Mouse (Mus musculus): ENCODE results near the gene Mllt6.
"Not testable (repeated sequence)": the region's sequence is repeated elsewhere in the genome, so short reads cannot be mapped to it uniquely, and the experiment has no call there.

Gene Mllt6

DNA sequence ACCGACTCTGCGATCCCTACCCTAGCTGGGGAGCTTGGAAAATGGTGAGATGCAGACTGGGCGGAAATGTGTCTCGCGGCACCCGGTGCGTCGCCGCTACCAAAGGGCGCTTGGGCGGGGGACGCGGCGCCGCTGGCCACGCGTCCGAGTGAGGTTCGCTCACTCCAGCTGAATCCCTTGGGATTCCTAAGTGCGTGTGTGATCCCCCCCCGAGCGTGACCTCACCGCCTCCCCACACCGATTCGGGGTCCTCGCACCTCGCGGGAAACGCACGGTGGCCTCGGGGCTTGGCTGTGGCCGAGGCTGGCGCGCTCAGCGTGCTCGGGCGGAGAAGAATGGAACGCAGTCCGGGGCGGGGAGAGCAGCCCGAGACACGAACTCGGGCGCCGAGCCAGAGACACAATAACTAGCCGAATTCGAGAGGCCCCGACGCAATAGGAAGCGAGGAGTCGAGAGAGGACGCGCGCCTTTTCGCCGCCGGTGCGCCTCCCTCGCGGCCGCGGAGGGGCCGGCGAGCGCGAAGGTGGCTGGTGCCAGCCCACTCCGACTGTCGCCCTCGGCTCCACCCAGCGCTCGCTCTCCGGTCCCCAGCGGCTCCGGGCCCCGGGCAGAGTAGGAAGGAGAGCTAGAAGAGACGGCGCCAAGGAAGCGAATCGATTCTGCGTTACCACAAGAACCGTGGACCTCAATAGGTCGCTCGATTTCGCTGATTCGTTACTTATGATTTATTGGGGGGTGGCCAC is 37.0 kb downstream of the Mllt6 start, which contains the start of gene Pcgf2:
Pcgf2 (minus strand) TSS at position 495 of the 743 bp plus-strand sequence.
- in situ Hi-C loops (cut with MboI; ENCODE audit: low pct_unique_long_range_greater_than_20kb in 1 of 2, low sequenced_read_pairs in 2 of 2, unreplicated experiment in 1 of 2), result loop anchor here in 1 of 2 experiments (5.0 kb wide), 2 partner anchors 37 to 63 kb away; no protein-coding TSS in a partner anchor

DNA sequence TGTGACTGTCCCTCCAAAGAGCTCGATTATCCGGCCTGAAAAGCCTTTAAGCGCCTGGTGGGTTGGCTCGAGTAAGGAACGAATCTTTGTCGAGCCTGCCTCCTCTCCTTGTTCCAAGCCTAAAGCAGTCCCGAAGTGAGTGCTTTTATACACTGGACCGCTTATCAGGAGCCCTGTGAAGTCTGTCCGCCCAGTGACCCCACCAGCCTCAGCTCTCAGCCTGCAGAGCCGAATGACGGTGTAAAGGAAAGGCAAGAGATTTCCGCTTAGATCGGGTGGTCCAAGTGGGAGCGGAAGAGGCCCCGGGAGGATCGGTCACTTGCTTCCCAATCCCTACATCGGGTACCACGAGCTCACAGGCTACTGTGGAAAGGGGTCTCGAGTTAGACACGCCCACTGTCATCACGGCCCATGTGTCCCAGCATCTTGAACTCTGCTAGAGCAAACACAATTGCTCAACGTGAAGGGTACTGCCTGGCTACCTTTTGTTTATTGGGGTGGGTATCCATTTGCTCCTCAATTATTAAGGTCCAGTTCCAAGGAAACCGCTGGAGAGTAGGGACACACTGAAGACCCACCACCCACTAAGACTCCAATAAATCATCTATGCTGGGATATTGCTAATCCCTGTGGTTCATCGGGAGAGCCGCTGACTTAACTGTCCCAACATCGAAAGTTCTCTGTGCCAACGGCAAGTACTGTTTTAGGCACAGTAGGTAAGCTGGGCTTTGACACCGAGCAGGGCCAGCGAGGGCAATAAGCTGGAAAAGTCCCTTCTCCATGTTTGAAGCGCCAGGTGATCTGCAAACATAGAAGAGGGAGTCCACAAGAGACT is 37.7 kb downstream of the Mllt6 start:
- in situ Hi-C loops (cut with MboI; ENCODE audit: low pct_unique_long_range_greater_than_20kb in 1 of 2, low sequenced_read_pairs in 2 of 2, unreplicated experiment in 1 of 2), result loop anchor here in 1 of 2 experiments (5.0 kb wide), 2 partner anchors 36 to 64 kb away; no protein-coding TSS in a partner anchor

DNA sequence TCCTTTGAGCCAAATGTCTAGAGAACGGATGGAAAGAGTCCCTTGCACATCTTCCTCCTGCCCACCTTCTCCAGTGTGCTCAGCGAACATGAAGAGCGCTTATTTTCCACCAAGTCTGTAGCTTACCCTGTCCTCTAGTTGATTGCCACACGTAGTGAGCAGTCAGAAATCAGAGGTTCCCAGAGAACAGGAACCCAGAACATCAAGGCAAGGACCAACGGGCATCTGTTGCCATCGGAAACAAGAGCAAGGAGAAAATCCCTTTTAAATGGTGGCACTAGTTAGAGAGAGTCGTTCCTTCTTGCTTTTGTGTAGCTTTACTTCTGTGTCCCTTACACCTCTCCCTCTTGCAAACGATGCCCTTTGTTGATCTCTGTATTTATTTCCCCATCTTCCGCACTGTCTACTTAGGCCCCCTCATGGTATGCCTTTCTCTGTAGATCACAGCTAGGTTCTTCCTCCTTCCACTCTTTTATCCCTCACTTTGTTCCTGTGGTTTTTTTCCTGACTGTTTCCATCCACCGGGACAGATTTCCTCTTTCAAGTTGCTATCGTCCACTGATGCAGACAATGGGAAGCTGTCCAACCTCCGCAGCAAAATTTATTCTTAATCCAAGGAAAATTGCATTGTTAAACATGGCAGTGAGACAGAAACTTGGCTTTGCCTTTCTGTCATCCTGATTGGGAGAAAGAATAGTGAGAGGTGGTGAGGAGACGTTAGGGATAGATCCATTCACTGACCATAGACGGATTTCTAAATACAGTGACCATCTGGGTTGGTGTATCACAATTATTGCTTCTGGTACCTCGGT is 38.6 kb downstream of the Mllt6 start:
- in situ Hi-C loops (cut with MboI; ENCODE audit: low pct_unique_long_range_greater_than_20kb in 1 of 2, low sequenced_read_pairs in 2 of 2, unreplicated experiment in 1 of 2), result loop anchor here in 1 of 2 experiments (5.0 kb wide), 2 partner anchors 36 to 64 kb away; no protein-coding TSS in a partner anchor

DNA sequence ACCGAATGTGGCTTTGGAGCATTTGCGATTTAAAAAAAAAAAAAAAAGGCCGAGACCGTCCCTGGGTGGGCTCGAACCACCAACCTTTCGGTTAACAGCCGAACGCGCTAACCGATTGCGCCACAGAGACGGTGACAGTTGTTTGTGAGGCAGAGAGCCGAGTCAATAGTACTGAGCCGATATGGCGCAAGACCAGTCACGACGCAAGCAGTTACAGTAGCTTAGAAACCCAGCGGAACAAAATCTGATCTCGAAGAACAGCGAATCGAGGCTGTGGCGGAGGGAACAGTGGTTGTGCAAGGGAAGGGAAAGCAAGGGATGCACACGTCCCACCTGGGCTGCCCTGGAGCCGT is 39.2 kb downstream of the Mllt6 start:
- in situ Hi-C loops (cut with MboI; ENCODE audit: low pct_unique_long_range_greater_than_20kb in 1 of 2, low sequenced_read_pairs in 2 of 2, unreplicated experiment in 1 of 2), result loop anchor here in 1 of 2 experiments (5.0 kb wide), 2 partner anchors 35 to 65 kb away; no protein-coding TSS in a partner anchor

DNA sequence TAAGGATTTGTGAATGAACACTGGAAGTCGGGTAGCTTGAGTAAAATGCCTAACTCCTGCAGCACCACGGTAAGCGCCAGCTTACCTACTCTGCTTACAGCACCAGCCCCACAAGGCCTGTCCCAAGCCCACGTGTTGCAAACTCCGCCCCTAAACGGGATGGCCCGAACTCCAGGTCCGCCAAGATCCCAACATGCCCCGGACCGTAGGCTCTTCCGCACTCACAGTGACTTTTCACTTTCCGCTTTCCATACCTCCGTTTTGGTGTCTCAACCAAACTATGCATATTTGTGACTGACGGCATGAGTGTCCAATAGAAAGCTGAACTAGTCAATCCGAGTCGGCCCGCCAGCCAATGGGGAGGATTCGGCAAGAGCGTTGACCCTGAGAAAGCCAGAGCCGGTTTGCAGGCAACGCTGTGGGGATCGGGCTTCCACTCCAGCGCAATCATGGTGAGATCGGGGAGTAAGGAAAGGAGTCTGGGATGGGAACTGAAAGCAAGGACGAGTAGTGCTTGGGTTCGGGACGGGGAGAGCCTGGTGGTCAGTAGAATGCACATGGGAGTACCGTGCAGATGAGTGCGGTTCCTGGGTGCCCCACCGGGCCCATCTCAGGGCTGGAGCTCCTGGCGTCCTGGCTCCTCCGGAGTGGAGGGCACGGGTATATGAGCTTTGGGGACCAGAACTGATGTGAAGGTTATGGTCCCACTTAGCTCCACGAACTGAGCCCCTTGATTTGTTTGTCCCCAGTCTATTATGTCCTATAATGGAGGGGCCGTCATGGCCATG is 40.0 kb downstream of the Mllt6 start, which contains the start of gene Psmb3:
Psmb3 (plus strand) TSS at position 361 of the 788 bp plus-strand sequence.
- in situ Hi-C loops (cut with MboI; ENCODE audit: low pct_unique_long_range_greater_than_20kb in 1 of 2, low sequenced_read_pairs in 2 of 2, unreplicated experiment in 1 of 2), result loop anchor here in 1 of 2 experiments (5.0 kb wide), 2 partner anchors 34 to 66 kb away; no protein-coding TSS in a partner anchor

DNA sequence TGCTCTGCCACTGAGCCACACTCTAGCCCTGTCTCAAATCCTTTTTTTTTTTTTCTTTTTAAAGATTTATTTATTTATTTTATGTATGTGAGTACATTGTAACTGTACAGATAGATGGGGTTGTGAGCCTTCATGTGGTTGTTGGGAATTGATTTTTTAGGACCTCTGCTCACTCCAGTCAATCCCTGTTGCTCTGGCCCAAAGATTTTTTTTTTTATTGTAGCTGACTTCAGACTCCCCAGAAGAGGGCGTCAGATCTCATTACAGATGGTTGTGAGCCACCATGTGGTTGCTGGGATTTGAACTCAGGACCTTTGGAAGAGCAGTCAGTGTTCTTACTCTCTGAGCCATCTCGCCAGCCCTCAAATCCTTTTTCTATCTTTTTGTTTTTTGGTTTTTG is 46.9 kb downstream of the Mllt6 start:
- in situ Hi-C loops (cut with MboI; ENCODE audit: low pct_unique_long_range_greater_than_20kb in 1 of 2, low sequenced_read_pairs in 2 of 2, unreplicated experiment in 1 of 2), result not testable (repeated sequence)

DNA sequence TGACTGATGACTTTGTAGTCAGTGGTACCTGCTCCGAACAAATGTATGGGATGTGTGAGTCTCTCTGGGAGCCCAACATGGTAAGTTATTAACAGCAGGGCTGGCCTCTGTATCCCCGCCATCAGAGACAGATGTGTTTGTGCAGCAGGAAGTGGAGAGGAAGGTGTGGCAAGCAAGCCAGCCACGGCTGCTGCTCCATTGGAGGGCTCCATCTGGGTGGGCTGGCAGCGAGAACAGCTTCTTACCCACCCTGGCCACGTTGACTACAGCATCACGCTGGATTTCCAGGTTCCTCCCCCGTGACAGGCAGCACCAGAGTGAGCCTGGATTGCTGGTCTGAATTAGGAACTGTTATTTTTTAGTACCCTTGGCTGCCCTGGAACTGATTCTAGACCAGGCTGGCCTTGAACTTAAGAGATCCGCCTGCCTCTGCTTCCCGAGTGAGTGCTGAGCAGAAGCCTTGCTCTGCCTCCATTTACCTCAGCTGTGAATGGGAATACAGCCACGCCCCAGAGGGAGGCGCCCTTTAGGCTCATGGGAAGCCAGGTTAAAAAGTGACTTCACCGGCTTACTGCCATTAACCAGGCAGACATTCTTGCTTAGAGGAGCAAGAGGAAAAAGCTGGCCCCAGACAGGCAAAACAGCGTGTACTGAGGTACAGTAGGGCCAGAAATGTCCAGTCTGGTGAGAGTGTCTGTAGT is 48.1 kb downstream of the Mllt6 start:
- in situ Hi-C loops (cut with MboI; ENCODE audit: low pct_unique_long_range_greater_than_20kb in 1 of 2, low sequenced_read_pairs in 2 of 2, unreplicated experiment in 1 of 2), result no loop called here

DNA sequence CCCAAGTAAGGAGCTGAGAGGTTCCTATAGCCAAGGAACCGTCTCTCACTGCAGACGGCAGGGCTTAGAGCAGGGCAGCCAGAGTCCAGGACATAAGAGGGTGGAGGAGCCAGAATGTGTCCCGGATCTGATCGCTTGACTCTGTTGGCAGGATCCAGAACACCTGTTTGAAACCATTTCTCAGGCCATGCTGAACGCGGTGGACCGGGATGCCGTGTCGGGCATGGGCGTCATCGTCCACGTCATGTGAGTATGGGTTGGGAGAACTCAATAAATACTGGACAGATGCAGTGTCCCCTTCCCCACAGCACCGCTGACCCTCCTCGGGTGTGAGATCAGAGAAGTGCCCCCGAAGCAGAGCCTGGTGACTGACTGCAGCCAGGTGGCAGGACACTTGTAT is 49.1 kb downstream of the Mllt6 start:
- in situ Hi-C loops (cut with MboI; ENCODE audit: low pct_unique_long_range_greater_than_20kb in 1 of 2, low sequenced_read_pairs in 2 of 2, unreplicated experiment in 1 of 2), result no loop called here

DNA sequence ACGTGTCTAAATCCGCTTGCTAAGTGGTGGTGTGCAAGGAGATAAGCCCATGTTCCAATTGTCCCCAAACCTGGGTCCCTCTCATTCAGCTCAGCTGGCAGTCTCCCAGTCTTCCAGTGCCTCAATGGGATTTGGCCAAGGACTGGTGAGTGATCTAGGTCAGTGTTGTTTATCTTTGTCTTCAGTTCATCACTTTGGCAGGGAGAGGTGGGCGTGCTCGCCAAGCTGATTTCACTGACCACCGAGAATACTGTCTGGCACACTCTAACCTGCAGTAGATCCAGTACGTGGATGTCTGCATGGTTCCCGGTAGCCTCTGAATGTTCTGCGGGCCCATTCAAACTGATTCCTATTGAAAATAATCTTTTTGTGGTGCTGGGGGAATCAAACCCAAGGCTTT is 50.7 kb downstream of the Mllt6 start:
- in situ Hi-C loops (cut with MboI; ENCODE audit: low pct_unique_long_range_greater_than_20kb in 1 of 2, low sequenced_read_pairs in 2 of 2, unreplicated experiment in 1 of 2), result no loop called here

DNA sequence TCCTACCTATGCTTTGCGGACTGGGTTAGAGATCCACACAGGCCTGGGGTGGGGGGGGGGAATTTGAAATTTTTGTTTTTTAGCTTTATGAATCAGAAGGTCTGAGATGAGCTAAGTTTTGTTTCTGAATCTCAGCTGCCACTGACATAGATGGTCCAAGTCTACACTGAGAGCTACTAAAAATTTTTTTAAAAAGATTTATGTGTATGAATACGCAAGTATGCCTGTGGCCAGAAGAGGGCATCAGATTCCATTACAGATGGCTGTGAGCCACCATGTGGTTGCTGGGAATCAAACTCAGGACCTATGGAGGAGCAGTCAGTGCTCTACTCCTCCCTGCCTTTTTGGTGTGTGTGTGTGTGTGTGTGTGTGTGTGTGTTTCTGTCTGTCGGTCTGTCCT is 51.1 kb downstream of the Mllt6 start:
- in situ Hi-C loops (cut with MboI; ENCODE audit: low pct_unique_long_range_greater_than_20kb in 1 of 2, low sequenced_read_pairs in 2 of 2, unreplicated experiment in 1 of 2), result no loop called here

DNA sequence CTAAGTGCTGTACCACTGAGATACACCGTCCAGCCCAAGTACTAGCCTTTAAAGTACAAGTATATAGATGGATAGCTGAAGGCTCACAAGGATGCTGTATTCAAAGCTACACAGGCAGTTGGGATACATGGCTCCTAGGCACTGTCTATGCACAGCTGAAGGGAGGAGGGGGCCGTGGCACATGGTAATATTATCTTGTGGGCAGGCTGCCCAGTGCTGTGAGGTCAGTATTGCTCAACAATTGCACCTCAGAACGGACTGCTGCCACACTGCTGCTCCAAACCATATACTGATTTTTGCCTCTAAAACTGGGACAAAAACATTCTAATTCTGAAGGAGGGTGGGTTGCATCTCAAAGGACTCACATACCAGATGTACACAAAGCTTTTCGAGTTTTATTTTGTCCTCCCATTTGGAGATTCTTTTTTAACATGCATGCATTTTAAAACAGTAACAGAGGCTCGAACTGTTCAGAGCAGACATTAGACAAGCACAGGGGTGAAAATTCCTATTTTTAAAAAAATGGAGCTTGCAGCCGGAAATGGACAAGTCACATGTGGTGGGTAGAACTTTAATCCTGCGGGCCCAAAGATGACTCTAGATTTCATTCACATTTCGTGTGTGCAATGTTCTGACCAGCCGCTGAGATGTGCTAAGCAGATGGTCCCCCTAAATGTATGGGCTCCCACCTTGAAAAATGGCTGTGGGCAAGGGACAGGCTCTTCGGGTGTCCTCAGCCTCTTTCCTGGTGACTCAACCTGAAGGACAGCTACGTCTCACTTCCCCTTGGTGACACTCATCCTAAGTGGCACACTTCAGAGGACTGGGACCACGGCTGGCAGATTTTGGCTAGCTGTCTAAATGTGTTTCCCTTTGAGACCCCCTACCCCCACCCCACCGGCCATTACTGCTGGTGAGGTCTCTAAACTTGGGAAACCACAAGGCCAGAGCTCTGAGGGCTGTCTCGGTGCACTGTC is 51.9 kb downstream of the Mllt6 start:
- in situ Hi-C loops (cut with MboI; ENCODE audit: low pct_unique_long_range_greater_than_20kb in 1 of 2, low sequenced_read_pairs in 2 of 2, unreplicated experiment in 1 of 2), result no loop called here

DNA sequence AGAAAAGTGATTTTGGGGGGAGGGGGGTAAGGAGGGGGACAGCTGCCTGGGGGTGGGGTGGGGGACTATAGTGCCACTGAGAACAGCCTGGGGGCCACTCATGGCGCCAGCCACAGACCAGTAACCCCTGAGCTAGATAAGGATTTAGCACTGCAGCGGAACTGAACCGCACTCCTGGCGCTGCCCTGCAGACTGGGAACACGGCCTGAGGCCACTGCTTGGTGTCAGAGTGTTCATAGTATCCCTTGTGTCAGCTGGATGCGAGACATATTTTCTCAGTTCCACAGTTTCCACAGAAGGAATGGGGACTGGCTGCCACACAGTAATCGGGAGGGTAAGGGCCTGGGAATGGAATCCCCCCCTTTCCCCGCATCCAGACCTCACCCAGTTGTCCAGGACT is 52.8 kb downstream of the Mllt6 start:
- in situ Hi-C loops (cut with MboI; ENCODE audit: low pct_unique_long_range_greater_than_20kb in 1 of 2, low sequenced_read_pairs in 2 of 2, unreplicated experiment in 1 of 2), result no loop called here

DNA sequence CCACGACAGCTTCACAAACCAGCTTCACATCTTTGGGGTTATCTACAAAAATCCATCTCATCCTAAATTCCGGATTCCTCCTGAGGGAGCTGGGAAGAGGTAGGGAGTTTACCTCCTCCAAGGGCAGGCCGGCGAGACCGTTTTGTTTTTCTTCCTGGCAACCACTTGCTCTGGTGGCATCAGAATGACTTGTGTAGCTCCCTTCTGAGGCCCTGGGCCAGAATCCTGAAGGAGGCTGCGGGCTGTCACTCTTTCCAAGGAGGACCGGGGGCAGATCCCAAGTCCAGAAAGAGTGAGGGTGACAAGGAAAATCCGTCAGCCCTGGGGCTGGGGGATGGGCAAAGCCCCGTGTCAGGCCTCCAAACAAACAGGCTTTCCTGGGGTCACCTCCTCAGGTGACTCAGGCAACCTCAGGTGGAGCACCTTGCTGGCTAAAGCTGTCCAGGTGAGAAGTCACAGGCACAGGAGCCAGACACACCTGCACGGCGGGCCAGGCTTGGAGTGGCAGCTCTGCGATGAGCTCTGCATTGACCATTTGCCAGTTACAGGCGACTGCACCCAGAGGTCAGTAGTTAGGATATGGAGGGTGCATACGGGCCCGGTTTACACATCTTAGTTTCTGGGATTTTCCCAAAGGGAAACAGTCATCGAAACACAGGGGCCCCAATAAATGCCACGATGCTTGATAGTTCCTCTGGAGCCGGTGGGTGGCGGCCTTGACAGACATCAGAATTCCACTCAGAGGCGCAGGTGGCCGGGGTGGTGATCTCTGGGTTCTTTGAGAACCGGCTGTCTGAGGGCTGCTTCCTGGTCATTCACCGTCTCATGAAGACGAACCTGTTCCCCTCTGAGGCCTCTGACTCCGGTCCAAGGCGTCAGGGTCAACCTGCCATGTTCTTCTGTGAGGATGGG is 54.4 kb downstream of the Mllt6 start:
- in situ Hi-C loops (cut with MboI; ENCODE audit: low pct_unique_long_range_greater_than_20kb in 1 of 2, low sequenced_read_pairs in 2 of 2, unreplicated experiment in 1 of 2), result no loop called here

DNA sequence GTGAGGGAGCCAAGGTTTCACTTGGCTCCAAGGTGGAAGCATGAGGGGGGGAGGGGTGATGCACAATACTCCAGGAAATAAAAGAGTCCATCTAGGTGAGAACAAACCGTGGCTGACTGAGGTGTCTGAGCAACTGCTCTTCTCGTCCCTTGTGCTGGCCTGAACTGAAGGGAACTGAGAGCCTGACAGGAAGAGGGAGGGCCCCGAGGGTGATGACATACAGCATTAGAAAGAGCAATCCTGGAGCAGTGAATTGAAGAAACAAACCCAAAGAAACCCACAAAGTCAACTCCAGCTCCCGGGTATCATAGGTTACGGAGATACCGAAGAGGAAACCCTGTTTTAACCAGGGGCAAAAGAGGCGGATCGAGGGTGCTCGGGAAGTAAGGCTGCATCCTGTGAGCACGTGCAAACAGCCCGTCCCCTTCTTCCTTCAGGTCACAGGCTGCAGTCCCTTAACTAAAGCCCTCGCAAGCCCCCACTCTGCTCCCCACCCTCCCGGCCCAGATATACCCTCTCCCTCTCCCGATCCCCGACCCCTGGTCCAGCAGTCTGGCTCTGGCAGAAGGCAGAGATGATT is 55.2 kb downstream of the Mllt6 start:
- in situ Hi-C loops (cut with MboI; ENCODE audit: low pct_unique_long_range_greater_than_20kb in 1 of 2, low sequenced_read_pairs in 2 of 2, unreplicated experiment in 1 of 2), result no loop called here

DNA sequence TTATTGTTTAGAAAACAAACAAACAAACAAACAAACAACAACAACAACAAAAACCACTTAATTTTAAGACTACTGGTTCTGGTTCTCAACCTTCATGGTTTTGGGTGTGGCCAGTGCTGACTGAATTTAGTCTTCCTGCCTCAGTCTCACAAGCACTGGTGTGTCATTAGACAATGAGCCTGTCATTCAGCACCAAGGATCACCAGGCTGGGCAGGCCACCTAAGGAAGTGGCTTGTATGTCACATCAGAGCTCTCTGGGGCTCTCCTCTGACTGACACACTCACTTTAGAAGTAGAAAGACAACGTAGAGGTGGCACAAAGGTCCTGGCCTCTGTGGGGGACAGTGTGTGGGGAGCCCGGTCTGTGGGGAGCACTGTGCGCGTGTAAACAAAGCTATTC is 55.8 kb downstream of the Mllt6 start:
- in situ Hi-C loops (cut with MboI; ENCODE audit: low pct_unique_long_range_greater_than_20kb in 1 of 2, low sequenced_read_pairs in 2 of 2, unreplicated experiment in 1 of 2), result no loop called here

Measured in mouse embryonic stem cell (cell line).